Mouse (Mus musculus) liver, adult 2 months (tissue): ENCODE results near the gene Stx16. TPM values are rescaled to one million over a fixed set of nuclear protein-coding genes. Genes with fewer than 3 reads are reported as not detected.

Source experiments
- DNase-seq: peaks from one replicate; pipeline ENCODE4 v3.0.0-alpha.2; 2011; ENCODE audit warnings: low read depth, low spot score; ENCODE audit errors: extremely low read depth
- H3K27ac ChIP-seq: fragments of 200-500 bp; replicated peaks from 2 replicates; pipeline ENCODE4 v1.5.1; 2012; ENCODE audit warnings: low read depth, mild to moderate bottlenecking, control low read depth, inconsistent platforms, low read length; ENCODE audit not compliant: insufficient read depth
- H3K27me3 ChIP-seq: fragments of 200-500 bp; 2 replicates; pipeline ENCODE4 v1.6.1; 2012; ENCODE audit warnings: mild to moderate bottlenecking, moderate library complexity, low read length, inconsistent platforms; ENCODE audit not compliant: control insufficient read depth, insufficient read depth
- H3K36me3 ChIP-seq: fragments of 200-500 bp; 2 replicates; pipeline ENCODE4 v1.6.1; 2012; ENCODE audit warnings: low read length, inconsistent platforms; ENCODE audit not compliant: control insufficient read depth, insufficient read depth
- H3K4me1 ChIP-seq: fragments of 200-500 bp; 2 replicates; pipeline ENCODE4 v1.6.1; 2011; ENCODE audit warnings: low read length; ENCODE audit not compliant: control insufficient read depth, insufficient read depth
- H3K4me3 ChIP-seq: fragments of 200-500 bp; 2 replicates; pipeline ENCODE4 v1.5.1; 2011; ENCODE audit warnings: low read depth, mild to moderate bottlenecking, control low read depth, low read length, moderate library complexity; ENCODE audit not compliant: insufficient read depth
- H3K79me2 ChIP-seq: fragments of 200-500 bp; 2 replicates; pipeline ENCODE4 v1.6.1; 2012; ENCODE audit warnings: inconsistent platforms, mild to moderate bottlenecking, low read length, moderate library complexity; ENCODE audit not compliant: control insufficient read depth, insufficient read depth
- H3K9ac ChIP-seq: fragments of 200-500 bp; 2 replicates; pipeline ENCODE4 v1.6.1; 2012; ENCODE audit warnings: low read depth, mild to moderate bottlenecking, control low read depth, inconsistent platforms, low read length
- CTCF ChIP-seq: fragments of 200-500 bp; IDR thresholded peaks from 2 replicates; pipeline ENCODE4 v1.5.1; 2011; ENCODE audit warnings: low read depth, low read length, control low read depth
- POLR2A ChIP-seq: fragments of 200-500 bp; IDR thresholded peaks from 2 replicates; pipeline ENCODE4 v1.6.1; 2011; ENCODE audit warnings: low read length, control low read depth; ENCODE audit not compliant: insufficient read depth; ENCODE audit errors: extremely low read depth
- WGBS: fragments of 180-500 bp; shearing (Covaris S2); methylation state at CpG from one replicate; pipeline ENCODE4 v1.1.7; 2018; 5-methylcytosine and 5-hydroxymethylcytosine counted together
- polyA plus RNA-seq: library from polyadenylated mRNA; depleted of rRNA; stranded (reverse); fragments of >200 nt; gene quantifications from 2 replicates; pipeline ENCODE4 v1.2.3, GENCODE M21; 2012
- total RNA-seq: library from RNA; depleted of rRNA; stranded (reverse); fragments of >200 nt; gene quantifications from 2 replicates; pipeline ENCODE4 v1.2.3, GENCODE M21; 2014

Gene Stx16
- total and polyA plus RNA-seq, 2 experiments: 10.5 to 14.6 TPM

DNA sequence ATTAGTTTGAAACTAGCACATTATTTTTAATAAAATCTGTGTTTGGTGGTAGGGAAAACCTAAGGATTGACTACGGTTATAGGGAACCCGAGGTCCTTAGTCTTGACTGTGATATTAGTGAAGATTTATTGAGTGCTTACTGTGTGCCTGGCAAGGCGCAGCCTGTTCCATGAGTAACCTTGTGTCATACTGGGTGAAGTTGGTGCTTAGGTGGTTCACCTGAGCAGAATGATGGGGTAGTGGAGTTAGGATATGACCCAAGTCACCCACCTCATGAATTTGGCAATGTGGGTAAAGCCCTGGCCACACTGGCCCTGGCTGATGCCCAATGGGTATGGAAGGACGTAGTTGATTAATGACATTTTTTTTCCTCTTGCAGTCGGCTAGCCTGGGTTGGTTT lies 5.7 kb downstream of the Stx16 start:
- no peak for DNase-seq
- H3K79me2 ChIP-seq: peaks cover 35% of the 10 kb centered on the region; the same call in 1 of the 2 replicates
- TF ChIP-seq POLR2A (no peak), CTCF (no peak)
- H3K4me3 ChIP-seq: no peak overlapping the region
- no peak overlapping the region for H3K9ac ChIP-seq
- H3K4me1 ChIP-seq: no peaks in the 10 kb centered on the region; the same call in 1 of the 2 replicates
- 68% methylated on average over 5 of the region's 5 CpGs for WGBS
- no peaks in the 10 kb centered on the region for H3K27me3 ChIP-seq
- no peaks in the 10 kb centered on the region for H3K36me3 ChIP-seq
- no peak overlapping the region for H3K27ac ChIP-seq

DNA sequence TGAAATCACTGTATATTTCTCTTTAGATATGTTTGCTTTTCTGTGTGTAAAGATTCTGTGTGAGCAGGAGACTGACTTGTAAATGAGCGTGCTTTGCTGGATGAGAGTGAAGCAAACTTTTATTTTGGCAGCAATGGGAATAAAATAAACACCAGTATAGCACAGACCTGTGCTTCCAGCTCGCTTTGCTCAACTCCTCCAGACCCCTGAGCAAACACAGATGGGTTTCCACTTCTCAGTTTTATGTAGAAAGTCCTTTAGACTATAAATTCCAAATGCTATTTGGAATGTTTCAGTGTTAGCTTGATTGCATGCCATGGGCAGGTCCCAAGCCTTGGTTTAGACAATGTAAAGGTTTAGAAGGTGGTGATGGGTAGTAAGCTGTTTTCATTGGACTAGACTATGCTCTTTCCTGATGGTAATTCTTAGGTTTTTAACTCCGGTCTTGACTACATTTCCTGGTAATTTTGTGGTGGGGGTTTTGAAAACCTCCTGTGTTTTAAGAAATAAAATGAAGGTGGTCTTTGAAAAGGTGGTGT lies 6.3 kb downstream of the Stx16 start:
- Histone ChIP-seq H3K9ac (no peak overlapping the region), H3K4me3 (no peak overlapping the region), H3K4me1 (no peaks in the 10 kb centered on the region; the same call in 1 of the 2 replicates), H3K27ac (no peak overlapping the region), H3K79me2 (peaks cover 33% of the 10 kb centered on the region; the same call in 1 of the 2 replicates), H3K36me3 (no peaks in the 10 kb centered on the region), H3K27me3 (no peaks in the 10 kb centered on the region)
- DNase-seq: no peak
- TF ChIP-seq POLR2A (no peak), CTCF (no peak)
- 58% methylated on average over 3 of the region's 3 CpGs for WGBS

DNA sequence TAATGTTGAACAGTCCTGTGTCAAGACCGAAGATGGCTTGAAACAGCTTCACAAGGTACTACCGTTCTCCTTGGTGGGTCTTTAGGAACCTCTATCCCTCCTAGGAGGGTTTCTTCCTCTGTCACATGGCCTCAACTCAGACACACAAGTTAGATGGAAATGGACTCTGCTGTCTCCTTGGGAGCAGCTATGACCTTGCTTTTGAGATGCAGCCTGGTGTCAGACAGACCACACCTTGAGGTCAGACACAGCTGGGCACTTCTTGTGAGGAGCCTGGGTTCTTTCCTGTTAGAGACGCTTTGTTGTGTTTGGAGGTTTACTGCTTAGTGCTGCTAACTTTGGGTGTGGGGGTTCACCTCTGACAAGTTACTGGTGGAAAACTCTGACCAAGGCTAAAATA lies 19.0 kb downstream of the Stx16 start:
- 95% methylated on average over 3 of the region's 3 CpGs for WGBS
- Histone ChIP-seq H3K79me2 (peaks cover 2% of the 10 kb centered on the region; the same call in 1 of the 2 replicates), H3K27me3 (no peaks in the 10 kb centered on the region), H3K9ac (no peak overlapping the region), H3K36me3 (peaks cover 35% of the 10 kb centered on the region), H3K4me1 (no peaks in the 10 kb centered on the region), H3K4me3 (no peak overlapping the region), H3K27ac (no peak overlapping the region)
- no peak for TF ChIP-seq CTCF
- no peak for TF ChIP-seq POLR2A
- DNase-seq: no peak

DNA sequence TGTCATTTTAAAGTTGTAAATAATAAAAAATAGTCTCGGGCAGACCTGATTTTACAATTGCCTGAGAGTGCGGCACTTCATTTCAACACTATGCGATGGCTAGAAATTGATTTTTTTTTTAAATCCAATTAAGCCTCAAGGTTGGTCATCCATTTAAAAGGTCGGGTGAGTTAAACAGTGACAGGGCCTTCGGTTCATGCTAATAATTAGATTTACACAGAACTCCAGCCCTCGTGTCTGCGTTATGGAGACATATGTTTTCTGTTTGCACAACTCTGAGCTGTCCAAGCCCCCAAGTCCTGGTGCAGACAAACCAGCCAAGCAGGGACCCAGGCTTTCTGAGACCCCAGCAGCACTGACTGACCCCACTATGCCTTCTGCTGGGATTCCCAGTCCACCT lies 26.3 kb downstream of the Stx16 start:
- Histone ChIP-seq H3K9ac (no peak overlapping the region), H3K4me3 (no peak overlapping the region), H3K79me2 (no peaks in the 10 kb centered on the region), H3K27ac (no peak overlapping the region), H3K36me3 (peaks cover 6% of the 10 kb centered on the region; the same call in 1 of the 2 replicates), H3K27me3 (no peaks in the 10 kb centered on the region), H3K4me1 (no peaks in the 10 kb centered on the region)
- DNase-seq: no peak
- WGBS: 74% methylated on average over 7 of the region's 7 CpGs
- TF ChIP-seq CTCF (no peak), POLR2A (no peak)

DNA sequence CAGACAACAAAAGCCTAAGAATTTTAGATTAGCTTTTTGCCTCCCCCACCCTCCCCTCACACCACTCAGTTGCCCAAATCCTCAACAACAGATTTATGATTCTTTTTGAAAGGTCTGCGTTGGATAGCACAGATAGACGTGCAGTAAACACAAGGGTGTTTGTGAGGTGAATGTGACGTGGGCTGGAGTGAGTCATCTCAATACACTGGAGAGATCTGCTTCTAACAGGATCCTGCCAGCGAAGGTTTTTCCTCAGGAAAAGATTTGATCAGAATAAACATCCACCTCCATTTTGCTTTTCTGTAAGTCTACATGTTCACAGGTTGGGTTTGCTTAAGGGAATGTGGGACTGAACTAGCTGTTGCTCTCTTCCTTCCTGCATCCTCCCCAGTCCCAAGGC lies 27.4 kb downstream of the Stx16 start:
- TF ChIP-seq POLR2A: no peak
- no peak for TF ChIP-seq CTCF
- no peaks in the 10 kb centered on the region for H3K79me2 ChIP-seq
- no peak for DNase-seq
- H3K27ac ChIP-seq: no peak overlapping the region
- no peaks in the 10 kb centered on the region; the same call in 1 of the 2 replicates for H3K36me3 ChIP-seq
- no peak overlapping the region for H3K4me3 ChIP-seq
- H3K9ac ChIP-seq: no peak overlapping the region
- H3K4me1 ChIP-seq: no peaks in the 10 kb centered on the region
- H3K27me3 ChIP-seq: no peaks in the 10 kb centered on the region
- WGBS: 89% methylated on average over 4 of the region's 4 CpGs

DNA sequence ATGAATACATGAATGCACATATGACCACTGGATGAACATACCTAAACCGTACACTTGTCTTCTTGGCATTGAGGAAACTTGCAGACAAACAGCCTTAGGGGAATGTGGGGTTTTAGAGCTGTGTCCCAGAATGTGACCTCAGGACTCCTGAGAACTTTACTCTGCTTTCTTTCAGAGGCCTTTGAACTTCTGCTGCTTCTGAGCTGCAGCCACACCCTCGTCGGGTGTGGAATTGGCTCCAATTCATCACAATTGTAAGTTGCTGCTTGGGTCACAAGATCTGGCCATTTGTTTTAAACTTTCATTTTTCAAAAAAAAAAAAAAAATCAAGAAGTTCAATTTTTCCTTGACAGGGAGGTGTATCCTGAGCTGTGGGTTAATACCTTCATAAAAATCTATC lies 31.3 kb downstream of the Stx16 start:
- Histone ChIP-seq H3K27me3 (no peaks in the 10 kb centered on the region), H3K9ac (no peak overlapping the region), H3K4me1 (peaks cover 2% of the 10 kb centered on the region; the same call in 1 of the 2 replicates), H3K79me2 (peaks cover 3% of the 10 kb centered on the region; the same call in 1 of the 2 replicates), H3K36me3 (no peaks in the 10 kb centered on the region), H3K27ac (no peak overlapping the region), H3K4me3 (no peak overlapping the region)
- no peak for DNase-seq
- TF ChIP-seq CTCF (no peak), POLR2A (no peak)
- 80% methylated on average over 3 of the region's 3 CpGs for WGBS
